Mouse (Mus musculus): ENCODE measurements at regions not wholly inside any gene's neighbourhood (a gene's known extent, or its start where the extent isn't known, plus 50 kb on each side); places are given as distances from the start of the nearest gene placed in this dataset.
A peak's percentile ranks its signal among the peaks of the same experiment; 100 is the strongest.

DNA sequence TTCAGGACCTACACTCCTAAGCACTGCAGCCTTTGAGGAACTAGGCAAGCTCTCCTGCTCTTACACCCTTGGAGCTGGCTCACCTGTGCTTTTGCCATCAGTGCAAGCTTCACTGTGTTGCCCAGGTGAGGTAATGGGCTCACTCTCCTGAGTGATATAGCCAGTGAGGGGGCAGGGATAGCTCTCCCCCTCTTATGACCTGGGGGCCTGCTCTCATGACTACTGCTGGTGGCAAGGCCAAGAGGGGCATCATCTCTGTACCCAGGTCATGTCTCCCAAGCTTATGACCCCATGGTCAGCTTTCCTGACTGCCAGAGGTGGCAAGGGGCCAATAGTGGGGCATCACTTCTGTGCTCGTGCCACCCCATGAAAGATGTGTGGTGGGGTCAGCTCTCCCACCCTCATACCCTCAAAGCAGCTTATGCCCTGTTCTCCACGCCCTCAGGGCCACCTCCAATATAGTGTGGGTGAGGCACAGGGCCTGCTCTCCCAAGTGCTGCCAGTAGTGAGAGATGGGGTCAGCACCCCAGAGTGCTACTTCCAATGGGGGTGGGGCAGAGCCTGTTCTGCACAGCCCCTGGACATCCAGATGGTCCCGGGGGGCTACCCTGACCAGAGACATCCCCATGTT is 330.1 kb downstream of the Grxcr1 start:
- Histone ChIP-seq H3K4me2 (replicated peaks; ENCODE audit: low read depth, low read length, severe bottlenecking) (no peak overlapping the region), H3K27ac (replicated peaks; ENCODE audit: low read depth, low read length) (no peak overlapping the region), H3K27me3 (ENCODE audit: control insufficient read depth, insufficient read depth, low read length) (no peaks in the 10 kb centered on the region), H3K36me3 (ENCODE audit: control insufficient read depth, insufficient read depth, low read length) (no peaks in the 10 kb centered on the region), H3K4me3 (replicated peaks; ENCODE audit: low read length) (no peak overlapping the region), H3K4me1 (ENCODE audit: control insufficient read depth, insufficient read depth, low read length) (no peaks in the 10 kb centered on the region), H3K9me3 (ENCODE audit: control insufficient read depth, low read length) (no peaks in the 10 kb centered on the region), H3K9ac (ENCODE audit: low read depth, low read length, severe bottlenecking) (no peak overlapping the region)
- TF ChIP-seq POLR2A (IDR thresholded peaks at IDR 0.05; ENCODE audit: borderline replicate concordance, extremely low read depth, insufficient read depth, insufficient read length) = no peak
- no peak for DNase-seq (ENCODE audit: low spot score)
- no peak for ATAC-seq (ENCODE audit: low FRiP score, low read depth)
- WGBS = 73% methylated on average over 3 of the region's 3 CpGs

GRCm38 (mm10) chr5:68373082-68373481 is 341.4 kb downstream of the Grxcr1 start:
- Histone ChIP-seq H3K27me3 (ENCODE audit: control insufficient read depth, insufficient read depth, low read length) (no peaks in the 10 kb centered on the region), H3K4me1 (ENCODE audit: control insufficient read depth, insufficient read depth, low read length) (no peaks in the 10 kb centered on the region), H3K9me3 (ENCODE audit: control insufficient read depth, low read length) (no peaks in the 10 kb centered on the region), H3K27ac (replicated peaks; ENCODE audit: low read depth, low read length) (no peak overlapping the region), H3K4me3 (replicated peaks; ENCODE audit: low read length) (no peak overlapping the region), H3K9ac (ENCODE audit: low read depth, low read length, severe bottlenecking) (no peak overlapping the region), H3K4me2 (replicated peaks; ENCODE audit: low read depth, low read length, severe bottlenecking) (no peak overlapping the region), H3K36me3 (ENCODE audit: control insufficient read depth, insufficient read depth, low read length) (no peaks in the 10 kb centered on the region)
- no peak for TF ChIP-seq POLR2A (IDR thresholded peaks at IDR 0.05; ENCODE audit: borderline replicate concordance, extremely low read depth, insufficient read depth, insufficient read length)
- ATAC-seq (ENCODE audit: low FRiP score, low read depth) (peak; percentile 34; the same call in 1 of the 2 replicates), DNase-seq (ENCODE audit: low spot score) (no peak)
- 55% methylated on average over 2 of the region's 2 CpGs for WGBS
